Mouse (Mus musculus) embryonic facial prominence, embryonic 14.5 days (tissue): ENCODE results near the gene Ric8b. TPM values are rescaled to one million over a fixed set of nuclear protein-coding genes. Genes with fewer than 3 reads are reported as not detected.

Source experiments
- ATAC-seq: fragments of 200-750 bp; cut with Nextera tagmentation; 2 replicates; pipeline ENCODE4 v1.8.0; 2017; ENCODE audit warnings: low read depth, moderate number of reproducible peaks, moderate TSS enrichment
- DNase-seq: peaks from one replicate; pipeline ENCODE4 v3.0.0-alpha.2; 2015; ENCODE audit warnings: low spot score
- H3K27ac ChIP-seq: fragments of 300-500 bp; sonication (generic); replicated peaks from 2 replicates; pipeline ENCODE4 v1.5.1; 2014; ENCODE audit warnings: low read depth, mild to moderate bottlenecking, low read length, moderate library complexity
- H3K27me3 ChIP-seq: fragments of 300-500 bp; sonication (generic); replicated peaks from 2 replicates; pipeline ENCODE4 v1.6.1; 2014; ENCODE audit warnings: low read length; ENCODE audit not compliant: control insufficient read depth, insufficient read depth
- H3K36me3 ChIP-seq: fragments of 300-500 bp; sonication (generic); 2 replicates; pipeline ENCODE4 v1.6.1; 2014; ENCODE audit warnings: low read length, mixed read lengths; ENCODE audit not compliant: control insufficient read depth, insufficient read depth
- H3K4me1 ChIP-seq: fragments of 300-500 bp; sonication (generic); 2 replicates; pipeline ENCODE4 v1.6.1; 2014; ENCODE audit warnings: antibody characterized with exemption, low read length; ENCODE audit not compliant: control insufficient read depth, insufficient read depth
- H3K4me2 ChIP-seq: fragments of 300-500 bp; sonication (generic); 2 replicates; pipeline ENCODE4 v1.6.1; 2014; ENCODE audit warnings: low read depth, mild to moderate bottlenecking, low read length, moderate library complexity, mixed read lengths
- H3K4me3 ChIP-seq: fragments of 300-500 bp; sonication (generic); 2 replicates; pipeline ENCODE4 v1.5.1; 2014; ENCODE audit warnings: low read depth, mild to moderate bottlenecking, low read length
- H3K9ac ChIP-seq: fragments of 300-500 bp; sonication (generic); 2 replicates; pipeline ENCODE4 v1.6.1; 2014; ENCODE audit warnings: low read depth, mild to moderate bottlenecking, low read length, moderate library complexity, mixed read lengths
- H3K9me3 ChIP-seq: fragments of 300-500 bp; sonication (generic); 2 replicates; pipeline ENCODE4 v1.6.1; 2016; ENCODE audit warnings: low read length; ENCODE audit not compliant: control insufficient read depth
- WGBS: fragments of 180-500 bp; shearing (Covaris S2); extraction: QIAGEN DNeasy Blood & Tissue Kit; methylation state at CpG from one replicate; pipeline ENCODE4 v1.1.7; 2014; 5-methylcytosine and 5-hydroxymethylcytosine counted together
- polyA plus RNA-seq: library from polyadenylated mRNA; unstranded; fragments of >200 nt; fragmentation: Nextera tagmentation; extraction: Ambion mirVana; gene quantifications from 2 replicates; pipeline ENCODE4 v1.2.1, GENCODE M21; 2014

Gene Ric8b
- polyA plus RNA-seq, 1 experiment from 2014 or later = 17.7 TPM

DNA sequence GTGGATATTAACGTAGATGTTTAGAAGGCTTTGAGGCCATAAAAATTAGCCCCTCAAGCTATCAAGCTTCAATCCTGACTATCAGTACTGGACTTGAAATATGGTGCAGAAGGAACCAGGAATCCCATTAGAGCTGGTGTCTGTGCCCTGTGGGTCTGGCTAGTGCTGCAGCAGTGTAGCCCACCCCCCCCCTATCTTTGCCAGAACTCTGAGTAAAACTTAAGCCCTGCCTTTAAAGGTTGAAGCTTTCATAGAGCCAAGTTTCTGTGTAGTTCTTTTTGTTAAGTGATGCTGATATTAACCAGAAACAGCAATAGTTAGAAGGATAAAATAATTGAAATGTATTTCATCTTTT, 80.8 kb downstream of the Ric8b start:
- WGBS = 67% methylated on average over 1 of the region's 1 CpGs
- no peak overlapping the region for H3K27ac ChIP-seq

GRCm38 (mm10) chr10:85001920-85002319, 84.5 kb downstream of the Ric8b start:
- 73% methylated on average over 7 of the region's 7 CpGs for WGBS
- Histone ChIP-seq H3K36me3 (peaks cover 30% of the 10 kb centered on the region; the same call in 1 of the 2 replicates), H3K9me3 (no peaks in the 10 kb centered on the region), H3K9ac (no peak overlapping the region), H3K4me2 (no peak overlapping the region), H3K4me1 (no peaks in the 10 kb centered on the region), H3K4me3 (no peak overlapping the region), H3K27ac (no peak overlapping the region), H3K27me3 (no peaks in the 10 kb centered on the region)
- ATAC-seq (no peak), DNase-seq (no peak)

More for the DNA sequence above, 80.8 kb downstream of the Ric8b start:
- no peak overlapping the region for H3K4me3 ChIP-seq
- ATAC-seq (no peak), DNase-seq (no peak)
- H3K9me3 ChIP-seq = no peaks in the 10 kb centered on the region
- no peaks in the 10 kb centered on the region for H3K4me1 ChIP-seq
- H3K4me2 ChIP-seq = no peak overlapping the region
- peaks cover 24% of the 10 kb centered on the region; the same call in 1 of the 2 replicates for H3K36me3 ChIP-seq
- H3K27me3 ChIP-seq = no peaks in the 10 kb centered on the region
- no peak overlapping the region for H3K9ac ChIP-seq

- H3K4me1 ChIP-seq = no peaks in the 10 kb centered on the region
- WGBS = 84% methylated on average over 7 of the region's 7 CpGs
- no peaks in the 10 kb centered on the region for H3K9me3 ChIP-seq
- H3K4me2 ChIP-seq = no peak overlapping the region
- ATAC-seq = no peak
- DNase-seq = peak; percentile 52
- no peak overlapping the region for H3K27ac ChIP-seq
- H3K4me3 ChIP-seq = no peak overlapping the region
- H3K27me3 ChIP-seq = no peaks in the 10 kb centered on the region
- H3K9ac ChIP-seq = no peak overlapping the region
- H3K36me3 ChIP-seq = peaks cover 19% of the 10 kb centered on the region; the same call in 1 of the 2 replicates
These were observed 86.0 kb downstream of the Ric8b start for GRCm38 (mm10) chr10:85003190-85004026.

- H3K36me3 ChIP-seq = peaks cover 21% of the 10 kb centered on the region; the same call in 1 of the 2 replicates
- DNase-seq (no peak), ATAC-seq (no peak)
- H3K27me3 ChIP-seq = no peaks in the 10 kb centered on the region
- no peak overlapping the region for H3K4me3 ChIP-seq
- H3K4me2 ChIP-seq = no peak overlapping the region
- no peaks in the 10 kb centered on the region for H3K4me1 ChIP-seq
- no peak overlapping the region for H3K9ac ChIP-seq
- no peaks in the 10 kb centered on the region for H3K9me3 ChIP-seq
- 73% methylated on average over 7 of the region's 7 CpGs for WGBS
- H3K27ac ChIP-seq = no peak overlapping the region
These were observed 89.3 kb downstream of the Ric8b start for GRCm38 (mm10) chr10:85006573-85007310.

DNA sequence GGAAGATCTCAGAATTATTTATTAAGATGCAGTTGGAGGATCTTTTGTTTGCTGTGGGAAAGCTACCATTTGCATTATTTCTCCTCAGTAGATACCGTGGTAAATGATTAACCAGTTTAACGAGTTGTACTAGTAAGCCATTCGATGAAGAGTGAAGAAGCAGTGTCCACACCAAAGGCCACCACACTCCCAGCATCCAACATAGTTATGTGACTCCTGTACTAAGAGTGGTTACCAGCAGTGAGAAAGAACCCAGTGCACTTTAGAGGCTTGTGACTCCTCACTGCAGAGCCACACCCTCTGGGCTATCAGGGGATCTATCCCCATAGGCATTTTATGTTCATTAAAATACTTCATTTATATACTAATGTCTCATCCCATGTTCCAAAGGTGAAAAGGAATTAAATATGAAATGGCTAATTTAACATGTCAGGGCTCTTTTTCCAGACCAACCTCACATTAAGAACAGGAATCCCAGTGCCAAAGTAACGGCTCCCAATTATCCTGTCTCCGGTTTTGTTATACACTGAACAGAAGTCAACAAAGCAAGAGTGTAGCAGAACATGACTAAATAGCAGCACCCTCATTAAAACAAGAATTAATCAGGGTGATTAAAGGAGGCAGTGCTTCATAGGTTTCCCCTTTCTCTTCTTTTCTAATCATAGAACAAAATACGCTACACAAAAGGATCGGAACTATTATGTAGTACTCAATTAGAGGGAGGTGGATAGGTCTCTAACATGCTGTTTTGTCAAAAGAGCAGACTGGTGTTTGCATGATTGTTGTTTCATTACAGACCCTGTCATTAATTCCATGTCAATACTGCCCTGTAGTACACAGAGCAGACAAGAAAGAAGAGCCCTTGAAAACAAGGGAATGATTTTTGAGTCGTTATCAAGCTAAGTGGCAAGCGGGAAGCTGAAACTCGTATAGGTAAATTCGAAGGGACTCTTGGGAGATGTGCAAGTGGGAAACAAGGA, 90.7 kb downstream of the Ric8b start:
- no peak for DNase-seq
- H3K4me1 ChIP-seq = no peaks in the 10 kb centered on the region
- no peaks in the 10 kb centered on the region for H3K27me3 ChIP-seq
- H3K9ac ChIP-seq = no peak overlapping the region
- no peak for ATAC-seq
- H3K4me2 ChIP-seq = no peak overlapping the region
- no peaks in the 10 kb centered on the region for H3K9me3 ChIP-seq
- 78% methylated on average over 11 of the region's 11 CpGs for WGBS
- H3K36me3 ChIP-seq = peaks cover 20% of the 10 kb centered on the region; the same call in 1 of the 2 replicates
- H3K27ac ChIP-seq = no peak overlapping the region
- H3K4me3 ChIP-seq = no peak overlapping the region

DNA sequence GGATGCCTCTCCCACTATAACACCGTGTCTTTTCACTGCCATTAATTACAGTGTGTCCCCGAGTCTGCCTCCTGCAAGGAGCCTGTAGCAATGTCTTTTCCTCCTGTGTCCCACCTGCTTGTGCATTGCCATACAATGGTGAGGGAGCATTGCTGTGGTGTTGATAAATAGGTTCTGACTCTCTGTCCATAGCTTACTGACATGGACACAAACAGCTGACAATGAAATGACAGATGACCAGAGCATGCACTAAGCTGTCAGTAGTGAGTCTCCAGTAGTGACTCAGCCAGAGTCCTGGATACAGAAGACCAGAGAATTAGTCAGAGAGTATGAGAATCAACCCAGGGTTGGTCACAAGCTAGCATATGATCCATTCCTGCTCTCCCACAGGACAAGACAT, 93.7 kb downstream of the Ric8b start:
- Histone ChIP-seq H3K9me3 (no peaks in the 10 kb centered on the region), H3K36me3 (peaks cover 14% of the 10 kb centered on the region), H3K9ac (no peak overlapping the region), H3K4me1 (no peaks in the 10 kb centered on the region), H3K27me3 (no peaks in the 10 kb centered on the region), H3K27ac (no peak overlapping the region), H3K4me2 (no peak overlapping the region), H3K4me3 (no peak overlapping the region)
- WGBS = 74% methylated on average over 2 of the region's 2 CpGs
- DNase-seq = no peak
- no peak for ATAC-seq

- WGBS = 0% methylated on average over 1 of the region's 1 CpGs
- H3K27me3 ChIP-seq = no peaks in the 10 kb centered on the region
- peak; percentile 43 for DNase-seq
These were observed 96.0 kb downstream of the Ric8b start for GRCm38 (mm10) chr10:85013464-85013863.

GRCm38 (mm10) chr10:85013924-85014428, 96.6 kb downstream of the Ric8b start:
- Histone ChIP-seq H3K27me3 (no peaks in the 10 kb centered on the region), H3K9me3 (no peaks in the 10 kb centered on the region), H3K4me1 (no peaks in the 10 kb centered on the region), H3K4me2 (no peak overlapping the region), H3K9ac (no peak overlapping the region), H3K27ac (no peak overlapping the region), H3K36me3 (peaks cover 37% of the 10 kb centered on the region), H3K4me3 (no peak overlapping the region)
- DNase-seq = no peak
- no peak for ATAC-seq
- WGBS = 82% methylated on average over 8 of the region's 8 CpGs

More at GRCm38 (mm10) chr10:85013464-85013863, 96.0 kb downstream of the Ric8b start:
- H3K36me3 ChIP-seq = peaks cover 32% of the 10 kb centered on the region
- no peak overlapping the region for H3K9ac ChIP-seq
- no peak overlapping the region for H3K4me3 ChIP-seq
- no peaks in the 10 kb centered on the region for H3K9me3 ChIP-seq
- ATAC-seq = peak; percentile 65
- no peak overlapping the region for H3K27ac ChIP-seq
- H3K4me2 ChIP-seq = no peak overlapping the region
- H3K4me1 ChIP-seq = no peaks in the 10 kb centered on the region
